Mouse (Mus musculus) stomach, postnatal 0 days (tissue): ENCODE measurements at regions not wholly inside any gene's neighbourhood (a gene's known extent, or its start where the extent isn't known, plus 50 kb on each side); places are given as distances from the start of the nearest gene placed in this dataset.

Experiments
- ATAC-seq: fragments of 200-750 bp; cut with Nextera tagmentation; 2 replicates; pipeline ENCODE4 v1.8.0; 2017; ENCODE audit not compliant: low FRiP score, low TSS enrichment
- DNase-seq: peaks from one replicate; pipeline ENCODE4 v3.0.0-alpha.2; 2016; ENCODE audit warnings: low spot score
- H3K27ac ChIP-seq: fragments of 300-500 bp; sonication (generic); replicated peaks from 2 replicates; pipeline ENCODE4 v1.5.1; 2014; ENCODE audit warnings: mild to moderate bottlenecking, control low read depth
- H3K27me3 ChIP-seq: fragments of 300-500 bp; sonication (generic); 2 replicates; pipeline ENCODE4 v1.6.1; 2014; ENCODE audit warnings: low read length; ENCODE audit not compliant: control insufficient read depth, insufficient read depth
- H3K36me3 ChIP-seq: fragments of 300-500 bp; sonication (generic); 2 replicates; pipeline ENCODE4 v1.6.1; 2014; ENCODE audit warnings: low read length, mixed read lengths; ENCODE audit not compliant: control insufficient read depth, insufficient read depth
- H3K4me1 ChIP-seq: fragments of 300-500 bp; sonication (generic); replicated peaks from 2 replicates; pipeline ENCODE4 v1.6.1; 2014; ENCODE audit warnings: antibody characterized with exemption; ENCODE audit not compliant: control insufficient read depth, insufficient read depth
- H3K4me2 ChIP-seq: fragments of 300-500 bp; sonication (generic); replicated peaks from 2 replicates; pipeline ENCODE4 v1.6.1; 2014; ENCODE audit warnings: low read depth, mild to moderate bottlenecking, control low read depth, moderate library complexity
- H3K4me3 ChIP-seq: fragments of 300-500 bp; sonication (generic); 2 replicates; pipeline ENCODE4 v1.5.1; 2014; ENCODE audit warnings: low read depth, low read length, control low read depth
- H3K9ac ChIP-seq: fragments of 300-500 bp; sonication (generic); 2 replicates; pipeline ENCODE4 v1.6.1; 2014; ENCODE audit warnings: mild to moderate bottlenecking, low read length, control low read depth, mixed read lengths
- H3K9me3 ChIP-seq: fragments of 300-500 bp; sonication (generic); 2 replicates; pipeline ENCODE4 v1.6.1; 2016; ENCODE audit warnings: low read length; ENCODE audit not compliant: control insufficient read depth
- CTCF ChIP-seq: IDR thresholded peaks from 2 replicates; pipeline ENCODE4 v1.5.1; 2016; ENCODE audit warnings: antibody characterized with exemption, low read depth, mild to moderate bottlenecking, moderate library complexity
- EP300 ChIP-seq: optimal IDR thresholded peaks from 2 replicates; pipeline ENCODE3; 2016; ENCODE audit warnings: antibody characterized with exemption
- WGBS: fragments of 180-500 bp; shearing (Covaris S2); extraction: QIAGEN DNeasy Blood & Tissue Kit; methylation state at CpG from one replicate; pipeline ENCODE4 v1.1.7; 2014; 5-methylcytosine and 5-hydroxymethylcytosine counted together

DNA sequence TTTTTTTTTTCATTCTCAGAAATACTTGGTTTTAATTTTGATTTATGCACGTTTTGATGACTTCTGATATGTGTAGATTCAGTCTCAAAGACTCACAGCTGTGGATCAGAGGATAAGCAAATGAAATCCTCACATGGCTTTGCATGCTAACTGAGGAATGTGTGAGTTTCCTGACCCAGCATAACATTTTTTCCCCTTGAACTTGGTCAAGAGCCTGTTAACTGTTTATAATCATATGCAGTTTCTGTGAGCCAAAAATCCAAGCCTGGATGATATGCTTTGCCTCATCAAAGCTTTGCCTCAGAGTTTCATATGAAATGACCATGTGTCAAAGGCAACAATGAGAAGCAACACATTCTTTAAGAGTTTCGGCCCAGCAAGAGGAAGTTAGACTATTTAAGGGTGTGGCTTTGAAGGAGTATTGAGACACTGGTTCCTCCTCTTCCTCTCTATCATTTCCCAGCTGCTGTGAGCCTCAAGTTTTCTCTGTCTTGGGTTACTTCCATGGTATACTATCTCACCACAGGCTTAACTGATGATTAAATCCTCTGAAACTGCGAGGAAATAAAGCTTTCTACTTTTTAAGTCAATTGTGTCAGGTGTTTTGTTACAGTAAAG lies 117.9 kb downstream of the Snx18 start:
- 57% methylated on average over 3 of the region's 3 CpGs for WGBS
- H3K9ac ChIP-seq = no peak overlapping the region
- H3K27me3 ChIP-seq = no peaks in the 10 kb centered on the region
- no peak overlapping the region for H3K27ac ChIP-seq
- ATAC-seq (no peak), DNase-seq (no peak)
- no peaks in the 10 kb centered on the region for H3K36me3 ChIP-seq
- H3K4me1 ChIP-seq = no peaks in the 10 kb centered on the region; the same call in 1 of the 2 replicates
- TF ChIP-seq CTCF (no peak), EP300 (no peak)
- H3K4me2 ChIP-seq = no peak overlapping the region
- no peaks in the 10 kb centered on the region for H3K9me3 ChIP-seq
- no peak overlapping the region for H3K4me3 ChIP-seq

DNA sequence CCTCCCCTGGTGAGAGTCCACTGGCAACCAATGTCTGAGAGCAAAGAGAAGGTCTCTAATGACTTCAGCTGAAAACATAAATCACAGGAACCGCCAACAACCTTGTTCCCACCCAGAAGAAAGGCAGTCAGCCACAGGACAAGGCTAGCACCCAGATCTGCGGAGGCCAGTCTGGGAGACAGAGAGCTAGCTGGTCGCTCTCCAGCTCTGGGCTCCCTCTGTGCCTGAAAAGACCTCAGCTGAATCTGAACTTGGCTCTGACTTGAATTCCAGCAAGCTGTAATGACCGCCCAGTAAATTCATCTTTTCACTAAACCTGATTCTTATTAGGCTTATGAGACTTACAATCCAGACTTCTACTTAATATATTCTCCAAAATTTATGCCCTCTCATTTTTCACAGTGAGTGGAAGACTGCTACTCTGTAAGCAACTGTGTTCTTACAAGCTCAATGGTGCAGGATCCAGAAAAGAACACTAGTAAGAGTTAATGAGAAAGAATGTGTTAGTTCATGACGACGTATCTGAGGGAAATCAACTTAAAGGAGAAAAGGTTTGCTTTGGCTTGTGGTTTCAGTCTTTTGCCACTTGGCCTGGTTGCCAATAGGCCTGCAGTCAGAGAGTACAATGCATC lies 119.2 kb downstream of the Snx18 start:
- no peaks in the 10 kb centered on the region; the same call in 1 of the 2 replicates for H3K4me1 ChIP-seq
- no peak for ATAC-seq
- no peak overlapping the region for H3K4me3 ChIP-seq
- H3K36me3 ChIP-seq = no peaks in the 10 kb centered on the region
- no peaks in the 10 kb centered on the region for H3K27me3 ChIP-seq
- whole genome bisulfite sequencing = 56% methylated on average over 6 of the region's 6 CpGs
- TF ChIP-seq CTCF (no peak), EP300 (no peak)
- H3K4me2 ChIP-seq = no peak overlapping the region
- no peaks in the 10 kb centered on the region for H3K9me3 ChIP-seq
- H3K9ac ChIP-seq = no peak overlapping the region
- DNase-seq = no peak
- no peak overlapping the region for H3K27ac ChIP-seq

DNA sequence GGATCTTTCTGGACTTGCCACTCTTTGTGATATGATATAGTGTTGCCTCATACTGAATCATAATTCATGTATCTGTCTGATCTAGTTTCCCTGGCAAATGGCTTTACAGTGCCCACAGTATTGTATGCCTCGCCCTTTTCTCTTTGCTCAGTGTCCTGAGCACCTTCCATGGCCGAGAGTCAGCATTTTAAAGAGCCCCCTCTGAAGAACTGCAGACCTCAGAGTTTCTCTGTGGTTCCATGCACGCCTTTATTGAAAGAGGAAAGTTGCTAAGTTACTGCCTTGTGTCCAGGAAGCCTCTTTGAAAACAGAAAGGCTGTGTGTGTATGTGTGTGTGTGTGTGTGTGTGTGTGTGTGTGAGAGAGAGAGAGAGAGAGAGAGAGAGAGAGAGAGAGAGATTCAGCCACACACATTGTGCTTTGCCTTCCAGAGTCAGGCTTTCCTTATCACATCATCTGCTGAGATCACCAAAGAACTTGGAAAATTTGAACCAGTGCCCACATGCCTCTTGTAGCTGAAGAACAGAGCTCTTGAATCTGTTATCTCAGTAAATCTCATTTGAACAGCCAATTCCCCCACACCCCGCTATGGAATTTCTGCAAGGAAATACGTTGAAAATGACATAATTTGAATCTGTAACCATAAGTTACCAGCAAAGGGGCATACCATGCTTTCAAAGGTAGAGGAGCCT lies 122.6 kb downstream of the Snx18 start:
- Histone ChIP-seq H3K27ac (no peak overlapping the region), H3K4me1 (no peaks in the 10 kb centered on the region; the same call in 1 of the 2 replicates), H3K27me3 (no peaks in the 10 kb centered on the region), H3K9me3 (no peaks in the 10 kb centered on the region), H3K9ac (no peak overlapping the region), H3K4me3 (no peak overlapping the region), H3K4me2 (no peak overlapping the region), H3K36me3 (no peaks in the 10 kb centered on the region)
- no peak for TF ChIP-seq EP300
- no peak for TF ChIP-seq CTCF
- no peak for DNase-seq
- no peak for ATAC-seq
- WGBS = 38% methylated on average over 5 of the region's 5 CpGs

GRCm38 (mm10) chr13:113495136-113495535 lies 123.2 kb downstream of the Snx18 start:
- WGBS = 72% methylated on average over 3 of the region's 3 CpGs
- H3K4me2 ChIP-seq = no peak overlapping the region
- H3K4me3 ChIP-seq = no peak overlapping the region
- no peaks in the 10 kb centered on the region for H3K9me3 ChIP-seq
- no peaks in the 10 kb centered on the region; the same call in 1 of the 2 replicates for H3K4me1 ChIP-seq
- TF ChIP-seq CTCF = no peak
- TF ChIP-seq EP300 = no peak
- DNase-seq = no peak
- H3K27ac ChIP-seq = no peak overlapping the region
- ATAC-seq = no peak
- no peak overlapping the region for H3K9ac ChIP-seq
- H3K36me3 ChIP-seq = no peaks in the 10 kb centered on the region
- H3K27me3 ChIP-seq = no peaks in the 10 kb centered on the region

DNA sequence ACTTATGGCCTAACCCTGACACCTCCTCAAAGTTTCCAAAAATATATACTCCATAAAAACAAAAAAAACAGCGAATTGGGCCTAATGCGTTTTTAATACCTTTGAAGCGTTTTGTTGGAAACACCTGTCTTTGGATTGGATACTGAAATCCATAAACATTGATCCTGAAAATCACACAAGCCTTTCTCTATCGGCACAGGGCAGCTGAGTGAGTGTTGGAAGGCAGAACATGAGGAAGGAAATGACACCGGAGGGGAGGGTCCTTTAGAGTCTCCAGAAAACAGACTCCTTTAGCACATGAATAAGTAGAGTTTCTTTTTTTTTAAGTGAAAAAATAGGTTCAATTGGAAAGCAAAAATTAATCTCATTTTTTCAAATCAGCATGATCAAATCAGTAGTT lies 123.7 kb downstream of the Snx18 start:
- H3K27ac ChIP-seq = no peak overlapping the region
- DNase-seq (no peak), ATAC-seq (no peak)
- H3K4me1 ChIP-seq = no peaks in the 10 kb centered on the region; the same call in 1 of the 2 replicates
- 69% methylated on average over 5 of the region's 5 CpGs for WGBS
- H3K36me3 ChIP-seq = no peaks in the 10 kb centered on the region
- no peak overlapping the region for H3K4me2 ChIP-seq
- H3K4me3 ChIP-seq = no peak overlapping the region
- H3K9me3 ChIP-seq = no peaks in the 10 kb centered on the region
- no peak for TF ChIP-seq CTCF
- no peak for TF ChIP-seq EP300
- no peak overlapping the region for H3K9ac ChIP-seq
- H3K27me3 ChIP-seq = no peaks in the 10 kb centered on the region
